Mouse (Mus musculus) forebrain, embryonic 12.5 days (tissue): Measurements from ENCODE around the gene Zfp322a. TPM values are rescaled to one million over a fixed set of nuclear protein-coding genes. Genes with fewer than 3 reads are reported as not detected.
"Not testable (repeated sequence)": the region's sequence is repeated elsewhere in the genome, so short reads cannot be mapped to it uniquely, and the experiment has no call there.

ENCODE experiments used
- ATAC-seq: fragments of 200-750 bp; cut with Nextera tagmentation; 2 replicates; pipeline ENCODE4 v1.8.0; 2017; ENCODE audit warnings: moderate TSS enrichment; ENCODE audit not compliant: low FRiP score
- H3K27ac ChIP-seq: fragments of 300-500 bp; sonication (generic); 2 replicates; pipeline ENCODE4 v1.5.1; 2016; ENCODE audit warnings: mild to moderate bottlenecking
- H3K27me3 ChIP-seq: fragments of 300-500 bp; sonication (generic); 2 replicates; pipeline ENCODE4 v1.6.1; 2016; ENCODE audit warnings: mild to moderate bottlenecking
- H3K36me3 ChIP-seq: fragments of 300-500 bp; sonication (generic); replicated peaks from 2 replicates; pipeline ENCODE4 v1.6.1; 2016; ENCODE audit warnings: mild to moderate bottlenecking
- H3K4me1 ChIP-seq: fragments of 300-500 bp; sonication (generic); 2 replicates; pipeline ENCODE4 v1.6.1; 2016
- H3K4me2 ChIP-seq: fragments of 300-500 bp; sonication (generic); 2 replicates; pipeline ENCODE4 v1.6.1; 2016; ENCODE audit warnings: mild to moderate bottlenecking, moderate library complexity
- H3K4me3 ChIP-seq: fragments of 300-500 bp; sonication (generic); replicated peaks from 2 replicates; pipeline ENCODE4 v1.5.1; 2016; ENCODE audit warnings: mild to moderate bottlenecking
- H3K9ac ChIP-seq: fragments of 300-500 bp; sonication (generic); 2 replicates; pipeline ENCODE4 v1.6.1; 2016; ENCODE audit warnings: mild to moderate bottlenecking
- H3K9me3 ChIP-seq: fragments of 300-500 bp; sonication (generic); 2 replicates; pipeline ENCODE4 v1.6.1; 2016
- WGBS: fragments of 180-500 bp; shearing (Covaris S2); methylation state at CpG from one replicate; pipeline ENCODE4 v1.1.7; 2016; 5-methylcytosine and 5-hydroxymethylcytosine counted together
- polyA plus RNA-seq: library from polyadenylated mRNA; unstranded; fragments of >200 nt; fragmentation: Nextera tagmentation; extraction: Ambion mirVana; gene quantifications from 2 replicates; pipeline ENCODE4 v1.2.1, GENCODE M21; 2016

Zfp322a gene
- polyA plus RNA-seq, 1 experiment from 2014 or later = 65.6 TPM

DNA sequence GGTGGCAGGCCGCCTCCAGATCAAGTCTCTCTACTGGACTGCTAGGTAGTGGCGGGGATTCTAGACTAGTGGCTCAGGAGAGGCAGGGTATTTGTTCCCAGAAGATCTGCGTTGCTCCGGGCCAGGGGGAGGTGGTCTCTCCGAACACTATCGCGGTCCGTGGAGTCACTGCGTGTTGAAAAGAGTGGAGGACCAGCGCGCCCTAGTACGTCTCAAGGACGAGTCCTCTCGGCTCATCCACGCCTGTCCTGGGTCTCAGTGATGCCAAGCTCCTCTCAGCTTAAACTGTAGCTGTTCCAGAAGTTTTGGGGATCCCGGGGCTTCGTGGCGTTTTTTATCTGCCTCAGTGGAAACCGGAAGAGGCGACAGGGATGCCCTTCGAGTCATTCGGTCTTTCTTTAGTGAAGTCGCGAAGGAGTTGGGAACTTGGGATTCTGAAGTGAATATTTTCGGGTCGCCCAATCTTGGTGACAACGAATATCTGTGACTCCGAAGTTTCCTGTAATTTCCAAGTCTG, 59.5 kb downstream of the Zfp322a start:
- Histone ChIP-seq H3K4me2 (peak overlapping the region; percentile 68), H3K4me3 (peak overlapping the region; percentile 45), H3K9ac (peak overlapping the region; percentile 49; the same call in 1 of the 2 replicates), H3K27ac (no peak overlapping the region), H3K9me3 (no peaks in the 10 kb centered on the region), H3K4me1 (peaks cover 21% of the 10 kb centered on the region), H3K27me3 (peaks cover 78% of the 10 kb centered on the region), H3K36me3 (no peaks in the 10 kb centered on the region)
- 0 out of 2 replicates have a peak, but pooled peaks have one; percentile 20 for ATAC-seq
- WGBS = under 1% methylated on average over 28 of the region's 28 CpGs

DNA sequence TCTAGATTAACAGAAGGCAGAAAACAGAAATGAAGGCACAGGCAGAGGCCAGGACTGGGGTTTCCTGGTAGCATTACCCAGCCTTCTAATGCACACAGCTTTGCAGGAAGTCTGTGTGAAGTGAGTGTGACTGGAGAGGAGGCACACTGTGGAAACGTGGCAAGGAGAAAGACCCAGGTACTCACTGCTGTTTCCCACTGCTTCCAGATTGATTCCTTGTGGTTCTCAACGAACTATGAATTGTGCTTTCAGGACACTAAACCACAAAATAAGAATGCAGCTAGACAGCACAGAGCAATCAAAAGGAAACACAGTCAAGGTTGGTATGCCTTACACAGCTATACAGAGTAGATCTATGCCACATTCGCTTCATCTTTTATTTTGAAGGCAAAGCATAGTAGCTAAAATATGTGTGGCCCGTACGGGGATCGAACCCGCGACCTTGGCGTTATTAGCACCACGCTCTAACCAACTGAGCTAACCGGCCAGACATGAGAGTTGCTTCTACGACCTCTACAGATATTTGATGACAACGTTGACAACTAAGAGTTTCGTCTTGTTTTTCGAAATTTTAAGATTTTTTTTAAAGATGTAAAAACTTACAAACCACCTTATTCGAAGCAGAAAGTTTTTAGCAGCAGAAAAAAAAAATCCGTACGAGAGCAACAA, 60.2 kb downstream of the Zfp322a start:
- Histone ChIP-seq H3K4me1 (peaks cover 21% of the 10 kb centered on the region), H3K4me2 (peak overlapping the region; percentile 68), H3K27me3 (peaks cover 70% of the 10 kb centered on the region), H3K4me3 (peak overlapping the region; percentile 45)
- H3K36me3 ChIP-seq, H3K27ac ChIP-seq, H3K9me3 ChIP-seq, ATAC-seq, H3K9ac ChIP-seq: not testable (repeated sequence)
- WGBS = 2% methylated on average over 18 of the region's 18 CpGs

DNA sequence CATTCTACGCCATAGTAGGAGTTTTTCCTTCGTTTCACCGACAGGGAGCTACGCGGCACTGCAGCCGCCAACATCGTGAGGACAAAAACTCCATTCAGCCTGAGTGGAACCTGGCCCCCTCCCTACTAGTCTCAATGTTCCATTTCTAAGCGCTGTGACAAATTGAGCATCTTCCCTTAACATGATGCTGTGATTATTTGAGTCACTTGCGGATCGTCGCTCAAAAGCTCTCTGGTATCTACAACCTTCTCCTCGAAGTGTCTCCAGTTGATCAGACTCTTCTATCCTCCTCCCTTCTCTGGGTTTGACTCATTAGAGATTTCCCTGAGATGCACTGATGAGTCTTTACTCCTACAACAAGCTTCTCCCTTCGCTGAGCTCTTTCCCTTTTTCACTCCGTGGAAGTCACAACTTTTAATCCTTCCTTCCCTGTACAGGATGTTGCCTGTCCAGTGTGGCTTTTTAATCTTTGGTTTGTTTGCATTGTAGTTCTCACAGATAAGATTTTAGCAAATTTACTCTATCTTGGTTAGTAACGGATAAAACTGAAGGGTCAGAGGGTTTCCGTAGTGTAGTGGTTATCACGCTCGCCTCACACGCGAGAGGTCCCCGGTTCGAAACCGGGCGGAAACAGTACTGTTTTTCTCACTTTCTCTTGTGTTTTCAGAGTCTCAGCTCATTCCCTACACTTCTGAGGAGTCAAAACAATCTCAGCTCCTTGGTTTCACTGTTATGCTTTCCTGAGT, 61.8 kb downstream of the Zfp322a start:
- H3K27me3 ChIP-seq = peaks cover 56% of the 10 kb centered on the region
- H3K36me3 ChIP-seq = no peaks in the 10 kb centered on the region
- peak overlapping the region; percentile 47 for H3K4me2 ChIP-seq
- H3K27ac ChIP-seq = no peak overlapping the region
- H3K9me3 ChIP-seq = no peaks in the 10 kb centered on the region
- under 1% methylated on average over 24 of the region's 24 CpGs for WGBS
- H3K4me1 ChIP-seq = peaks cover 9% of the 10 kb centered on the region
- ATAC-seq = peak; percentile 61
- H3K9ac ChIP-seq = peak overlapping the region; percentile 9; the same call in 1 of the 2 replicates
- peak overlapping the region; percentile 32 for H3K4me3 ChIP-seq

DNA sequence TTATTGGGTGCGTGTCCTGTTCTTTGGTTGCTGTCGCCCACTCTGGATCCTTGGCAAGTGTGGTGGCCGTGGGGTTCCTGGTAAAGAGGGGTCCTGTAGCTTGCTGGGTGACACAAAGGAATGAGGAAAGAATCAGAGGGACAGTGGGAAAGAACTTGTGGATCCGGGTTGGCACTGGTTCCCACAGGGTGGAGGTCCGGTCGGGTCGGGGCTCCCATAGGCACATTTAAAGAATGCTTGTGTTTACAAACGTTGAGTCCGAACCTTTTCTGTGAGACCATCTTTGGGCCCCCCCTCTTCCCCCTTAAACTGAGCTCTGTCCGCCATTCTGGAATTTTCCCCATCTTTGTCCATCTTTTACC, 62.3 kb downstream of the Zfp322a start:
- Histone ChIP-seq H3K9ac (peak overlapping the region; percentile 9; the same call in 1 of the 2 replicates), H3K36me3 (no peaks in the 10 kb centered on the region), H3K4me2 (peak overlapping the region; percentile 47), H3K4me1 (peaks cover 9% of the 10 kb centered on the region), H3K27ac (no peak overlapping the region), H3K4me3 (peak overlapping the region; percentile 32), H3K27me3 (peaks cover 52% of the 10 kb centered on the region), H3K9me3 (no peaks in the 10 kb centered on the region)
- WGBS = 8% methylated on average over 10 of the region's 10 CpGs
- ATAC-seq = no peak

Other genes with a start within 250 kb of the Zfp322a start
- gene Vmn1r218, start 236.1 kb downstream of the Zfp322a start, polyA plus RNA-seq = not detected in 2 replicates
- gene Vmn1r219, start 209.9 kb downstream of the Zfp322a start, polyA plus RNA-seq = 0.03 TPM in 1 of 2 replicates, not detected in the other
- gene Vmn1r220, start 181.2 kb downstream of the Zfp322a start, polyA plus RNA-seq = not detected in 2 replicates
- gene Vmn1r221, start 155.1 kb downstream of the Zfp322a start, polyA plus RNA-seq = not detected in 2 replicates
- not detected in 2 replicates for gene Vmn1r222, start 133.3 kb downstream of the Zfp322a start, polyA plus RNA-seq
- not detected in 2 replicates for gene Vmn1r223, start 122.1 kb downstream of the Zfp322a start, polyA plus RNA-seq
- gene Abt1, start 54.7 kb upstream of the Zfp322a start, polyA plus RNA-seq = 13.0 and 13.2 TPM in 2 replicates
- gene Btn1a1, start 96.7 kb upstream of the Zfp322a start, polyA plus RNA-seq = 0.18 and 0.36 TPM in 2 replicates
- 0.23 and 0.36 TPM in 2 replicates for gene Btn2a2, start 119.6 kb upstream of the Zfp322a start, polyA plus RNA-seq
- 7.2 and 8.7 TPM in 2 replicates for gene Hist1h4h, start 161.8 kb upstream of the Zfp322a start, polyA plus RNA-seq
- gene Hist1h2af, start 164.7 kb upstream of the Zfp322a start, polyA plus RNA-seq = 9.3 and 10.7 TPM in 2 replicates
- gene Hist1h3g, start 166.2 kb upstream of the Zfp322a start, polyA plus RNA-seq = 7.2 and 8.3 TPM in 2 replicates
- 0.87 and 0.95 TPM in 2 replicates for gene Hist1h2bh, start 174.2 kb upstream of the Zfp322a start, polyA plus RNA-seq
- 0.99 and 1.5 TPM in 2 replicates for gene Hist1h3f, start 174.8 kb upstream of the Zfp322a start, polyA plus RNA-seq
- 0.74 and 1.4 TPM in 2 replicates for gene Hist1h4f, start 182.4 kb upstream of the Zfp322a start, polyA plus RNA-seq
- gene Hist1h1d, start 184.1 kb upstream of the Zfp322a start, polyA plus RNA-seq = 0.47 and 0.56 TPM in 2 replicates
- gene Hist1h3e, start 193.2 kb upstream of the Zfp322a start, polyA plus RNA-seq = 5.7 and 7.6 TPM in 2 replicates
- gene Hist1h2ae, start 202.0 kb upstream of the Zfp322a start, polyA plus RNA-seq = 115 and 138 TPM in 2 replicates
- gene Hist1h2bg, start 202.2 kb upstream of the Zfp322a start, polyA plus RNA-seq = 8.9 and 11.4 TPM in 2 replicates
- 7.2 and 9.5 TPM in 2 replicates for gene Hist1h2bf, start 205.0 kb upstream of the Zfp322a start, polyA plus RNA-seq
- 1.3 and 3.7 TPM in 2 replicates for gene Hist1h2ad, start 205.2 kb upstream of the Zfp322a start, polyA plus RNA-seq
- gene Hist1h3d, start 206.6 kb upstream of the Zfp322a start, polyA plus RNA-seq = 5.8 and 6.6 TPM in 2 replicates
- gene Hist1h4d, start 212.4 kb upstream of the Zfp322a start, polyA plus RNA-seq = 137 and 142 TPM in 2 replicates